Mouse (Mus musculus): ENCODE measurements around the gene Itga5.

Itga5 gene

DNA sequence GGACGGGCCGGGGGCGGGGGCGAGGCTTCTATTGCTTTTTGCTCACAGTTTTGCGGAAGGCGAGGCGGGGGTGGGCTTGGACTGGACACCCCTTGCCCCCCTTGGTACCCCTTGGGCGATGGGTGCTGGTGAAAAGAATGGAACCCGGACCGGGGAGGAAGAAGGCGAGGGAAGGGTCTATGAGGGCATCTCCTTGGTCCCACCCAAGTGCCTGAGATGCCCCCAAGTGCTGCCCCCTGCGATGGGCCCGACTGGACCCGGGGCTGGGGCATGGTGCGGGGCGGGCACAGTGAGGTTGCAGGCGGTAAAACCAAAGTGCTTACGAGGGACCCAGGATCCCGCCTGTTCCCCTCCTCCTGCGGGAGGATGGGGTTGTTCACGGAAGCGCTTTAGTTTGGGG, 52.4 kb downstream of the Itga5 start:
- in situ Hi-C loops (cut with MboI, MseI) = loop anchor here (5.0 to 25.0 kb wide), 2 partner anchors 62 to 577 kb away; no protein-coding TSS in a partner anchor

DNA sequence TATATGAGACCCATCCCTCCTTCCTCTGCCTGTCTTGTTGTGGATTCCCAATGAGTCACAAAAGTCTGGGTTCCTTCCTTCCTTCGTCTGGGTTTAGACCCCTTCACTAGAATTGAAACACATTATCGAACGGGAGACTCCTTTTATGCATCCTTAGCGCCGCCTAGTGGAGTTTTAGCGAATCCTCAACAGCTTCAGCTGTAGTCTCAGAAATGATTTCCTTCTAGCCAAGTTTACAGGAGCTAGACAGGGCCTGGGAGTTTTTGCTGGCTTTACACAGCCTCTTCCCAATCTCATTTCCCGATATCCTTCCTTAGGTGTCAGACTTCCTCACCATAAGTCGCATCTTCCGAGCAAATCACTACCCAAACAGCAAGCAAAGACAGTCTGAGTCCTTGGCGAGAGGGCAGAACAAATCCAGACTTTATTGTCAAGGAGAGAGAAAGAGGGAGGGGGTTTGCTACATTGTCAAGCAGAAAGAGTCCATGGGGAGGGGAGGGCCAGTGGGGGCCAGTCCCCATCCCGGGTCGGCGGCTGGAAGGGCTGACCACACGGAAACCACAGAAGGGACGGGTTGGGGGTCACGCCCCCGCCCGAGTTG, 53.0 kb downstream of the Itga5 start:
- in situ Hi-C loops (cut with MboI, MseI) = loop anchor here (5.0 to 25.0 kb wide), 2 partner anchors 61 to 576 kb away; no protein-coding TSS in a partner anchor

DNA sequence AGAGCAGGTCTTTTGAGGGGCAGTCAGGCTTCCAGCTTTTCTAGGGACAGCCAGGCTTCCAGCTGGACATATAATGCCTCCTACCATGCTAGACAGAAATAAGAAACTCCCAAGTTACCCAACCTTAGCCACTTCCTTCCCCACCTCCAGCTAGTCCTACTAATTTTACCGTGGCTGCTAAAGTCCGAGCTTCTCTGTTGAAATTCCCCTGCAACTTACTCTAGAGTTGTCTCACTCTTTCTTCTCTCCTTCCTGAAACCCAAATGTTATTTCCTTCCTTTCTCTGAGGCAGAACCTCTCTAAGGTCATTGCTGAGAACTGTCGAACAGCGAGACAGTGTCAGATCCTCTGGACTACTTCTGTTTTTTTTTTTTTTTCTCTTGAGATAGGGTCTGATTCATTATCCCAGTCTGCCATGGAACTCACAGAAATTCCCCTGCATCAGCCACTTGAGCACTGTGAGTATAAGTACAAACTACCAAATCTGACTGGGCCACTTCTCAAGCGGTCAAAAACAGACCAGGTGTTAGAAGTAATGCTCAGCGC, 56.1 kb downstream of the Itga5 start, which contains the start of gene Gpr84:
TSS of gene Gpr84 (minus strand) at position 248 of the 546 bp plus-strand sequence.
- in situ Hi-C loops (cut with MboI, MseI) = loop anchor here (5.0 to 25.0 kb wide), 2 partner anchors 58 to 573 kb away; no protein-coding TSS in a partner anchor

DNA sequence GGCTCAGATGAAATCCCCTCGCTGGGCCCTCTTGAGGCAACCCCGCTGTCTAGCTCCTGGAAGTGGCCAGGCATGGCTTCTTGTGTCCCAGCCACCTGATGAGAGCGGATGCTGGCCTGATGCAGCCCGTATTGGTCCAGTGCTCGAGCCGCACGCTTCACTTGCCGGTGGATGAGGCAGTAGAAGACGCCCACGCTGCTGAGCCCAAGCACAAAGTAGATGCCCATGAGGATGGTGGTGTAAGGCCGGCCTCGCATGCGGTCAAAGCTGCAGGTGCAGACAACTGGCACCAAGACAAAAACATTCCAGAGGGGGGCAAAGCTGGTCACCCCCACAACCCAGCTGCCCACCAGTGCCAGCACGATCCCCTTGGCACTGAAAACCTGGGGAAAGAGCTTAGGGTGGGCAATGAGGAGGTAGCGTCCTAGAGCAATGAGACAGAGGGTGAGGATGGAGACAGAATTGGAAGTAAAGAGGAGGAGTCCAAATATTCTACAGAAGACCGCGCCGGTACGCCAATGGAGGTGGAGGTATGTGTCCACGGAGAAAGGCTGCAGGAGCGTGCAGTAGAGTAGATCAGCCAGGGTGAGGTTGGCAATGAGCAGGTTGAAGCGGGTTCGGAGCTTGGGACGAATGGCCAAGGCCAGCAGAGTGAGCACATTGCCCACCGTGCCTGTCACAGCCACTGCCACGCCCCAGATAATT, 57.5 kb downstream of the Itga5 start:
- in situ Hi-C loops (cut with MboI, MseI) = loop anchor here (25.0 kb wide), 1 partner anchor 572 kb away; no protein-coding TSS in a partner anchor

DNA sequence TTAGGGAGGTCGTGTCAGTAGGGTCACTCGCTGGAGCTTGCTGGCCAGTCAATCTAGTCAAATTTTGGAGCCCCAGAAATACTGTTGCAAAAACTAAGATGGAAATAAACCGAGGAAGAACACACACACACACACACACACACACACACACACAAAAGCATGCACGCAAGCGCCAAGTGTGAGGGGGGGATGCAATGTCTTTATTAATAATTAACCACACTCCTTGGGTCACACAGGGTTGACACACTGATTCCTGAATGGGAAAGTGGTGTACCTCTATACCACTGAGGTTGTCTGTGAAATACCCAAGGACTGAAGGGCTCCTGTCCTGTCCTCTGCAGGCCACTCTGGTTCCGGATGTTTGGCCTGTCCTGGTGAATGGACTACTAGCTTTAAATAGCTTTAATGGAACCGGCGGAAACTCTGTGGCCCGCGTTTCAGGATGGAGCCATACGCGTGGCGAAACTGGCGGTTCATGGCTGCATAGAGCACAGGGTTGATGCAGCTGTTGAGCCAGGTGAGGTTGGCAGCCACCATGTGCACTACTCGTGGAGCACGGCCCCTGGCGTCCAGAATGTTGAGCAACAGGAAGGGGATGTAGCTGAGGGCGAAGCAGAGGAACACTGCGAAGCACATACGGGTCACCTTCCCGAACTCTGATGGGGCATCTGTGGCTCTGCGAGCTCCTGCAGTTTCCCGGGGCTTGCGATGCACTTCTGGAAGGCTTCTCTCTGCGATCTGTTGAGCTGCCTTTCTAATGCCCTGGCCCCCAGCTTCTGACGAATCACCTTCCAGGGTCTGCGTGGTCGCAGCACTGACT, 58.3 kb downstream of the Itga5 start:
- in situ Hi-C loops (cut with MboI, MseI) = loop anchor here (25.0 kb wide), 1 partner anchor 571 kb away; no protein-coding TSS in a partner anchor

DNA sequence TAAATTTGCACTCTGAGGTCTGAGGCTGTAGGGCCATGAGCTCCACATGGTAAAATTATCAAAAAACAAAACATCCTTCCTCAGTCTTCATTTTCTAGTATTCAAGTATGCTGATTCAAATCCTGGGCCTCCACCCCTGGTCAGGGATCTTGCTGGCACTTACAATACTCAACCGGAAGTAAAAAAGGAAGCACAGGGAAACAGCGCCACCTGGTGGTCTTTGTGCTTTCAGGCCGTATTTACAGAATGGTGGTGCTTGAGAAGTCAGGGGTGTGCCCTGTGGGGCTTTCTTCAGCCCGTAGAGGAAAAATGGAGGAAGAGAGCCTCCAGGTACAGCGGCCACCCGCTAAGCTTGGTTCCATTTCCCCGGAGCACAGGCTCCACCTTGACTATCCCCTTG, 59.4 kb downstream of the Itga5 start:
- in situ Hi-C loops (cut with MboI, MseI) = loop anchor here (25.0 kb wide), 1 partner anchor 570 kb away; no protein-coding TSS in a partner anchor

DNA sequence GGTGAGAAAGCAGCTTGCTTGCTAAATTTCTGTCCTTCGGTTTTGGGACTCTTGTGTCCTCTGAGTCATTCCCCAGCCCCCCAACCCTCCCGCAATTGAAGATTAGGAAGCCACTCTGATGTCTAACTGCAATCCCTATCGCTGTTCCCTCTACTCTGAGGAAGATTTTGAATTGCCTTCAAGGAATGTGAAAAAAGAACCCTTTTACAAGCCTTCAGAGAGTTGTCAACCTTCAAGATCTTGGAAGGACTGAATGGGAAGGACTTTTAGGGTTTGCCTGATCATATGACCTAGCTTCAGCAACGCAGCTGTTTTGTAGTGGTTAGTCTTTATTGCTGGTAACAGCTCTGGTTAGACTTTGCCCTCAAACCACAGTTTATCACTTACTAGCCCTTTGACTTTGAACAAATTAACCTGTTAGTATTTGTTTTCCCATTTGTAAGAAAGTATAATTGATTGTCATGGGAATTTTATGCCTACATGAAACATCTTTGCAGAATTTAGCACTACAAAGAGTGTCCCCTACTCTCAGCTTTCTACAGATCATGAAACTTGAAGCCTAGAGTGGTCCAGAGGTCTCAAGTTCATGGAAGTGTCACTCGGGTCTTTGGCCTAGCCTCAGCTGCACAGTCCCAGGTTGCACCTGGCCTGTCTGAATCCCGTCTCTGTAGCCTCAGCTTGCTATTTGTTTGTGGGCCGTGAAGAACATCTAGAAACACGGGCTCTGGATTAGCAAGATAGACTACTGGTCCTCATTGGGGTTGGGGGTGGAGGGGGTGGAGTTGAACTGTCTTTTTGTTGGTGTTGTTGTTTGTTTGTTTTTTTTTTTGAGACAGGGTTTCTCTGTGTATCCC, 60.5 kb downstream of the Itga5 start:
- in situ Hi-C loops (cut with MboI, MseI) = loop anchor here (25.0 kb wide), 1 partner anchor 569 kb away; no protein-coding TSS in a partner anchor

DNA sequence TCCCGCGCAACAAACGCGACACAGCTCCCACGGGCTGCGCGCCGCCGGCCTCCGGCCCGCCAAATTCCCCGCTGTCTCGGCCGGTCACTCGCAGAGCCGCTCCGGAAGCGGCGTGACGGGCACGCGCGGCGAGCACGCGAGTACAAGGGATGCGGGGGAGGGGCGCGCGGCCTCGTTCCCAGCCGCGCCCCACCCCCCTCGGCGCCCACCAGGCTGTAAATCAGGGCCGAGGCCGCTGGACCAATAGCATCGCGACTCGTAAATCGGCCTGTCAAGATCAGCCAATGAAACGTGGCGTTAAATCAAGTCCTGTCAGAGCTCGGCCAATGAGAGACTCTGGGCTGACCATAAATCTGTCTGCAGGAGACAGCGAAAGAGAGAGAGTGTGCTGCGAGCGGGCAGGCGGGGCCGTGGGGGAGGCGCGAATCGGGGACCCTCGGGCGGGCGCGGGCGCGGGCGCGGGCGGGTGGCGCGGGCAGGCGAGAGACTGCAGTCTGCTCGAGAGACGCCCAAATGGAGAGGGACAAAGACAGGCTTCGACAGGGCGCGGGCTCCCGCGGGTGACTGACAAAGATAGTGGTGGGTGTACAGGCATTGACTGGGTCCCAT, 61.4 kb downstream of the Itga5 start:
- in situ Hi-C loops (cut with MboI, MseI) = loop anchor here (25.0 kb wide), 1 partner anchor 568 kb away; no protein-coding TSS in a partner anchor

DNA sequence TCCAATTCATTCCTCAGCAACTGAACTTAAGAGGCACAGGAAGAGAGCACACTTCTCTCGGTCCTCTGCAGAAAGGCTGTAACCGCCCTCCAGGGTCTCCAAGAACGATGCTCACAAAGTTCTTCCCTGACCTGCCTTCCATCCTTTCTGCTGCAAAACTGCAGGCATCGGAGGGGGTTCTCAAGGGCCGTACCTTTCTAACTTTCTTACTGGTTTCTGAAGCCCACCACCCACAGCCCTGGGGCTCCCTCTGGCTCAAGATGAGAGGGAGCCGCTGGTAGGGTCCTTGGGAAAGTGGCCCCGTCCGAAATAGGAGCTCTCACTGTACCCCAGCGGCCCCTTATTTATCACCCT, 62.0 kb downstream of the Itga5 start:
- in situ Hi-C loops (cut with MboI, MseI) = loop anchor here (25.0 kb wide), 1 partner anchor 567 kb away; no protein-coding TSS in a partner anchor

DNA sequence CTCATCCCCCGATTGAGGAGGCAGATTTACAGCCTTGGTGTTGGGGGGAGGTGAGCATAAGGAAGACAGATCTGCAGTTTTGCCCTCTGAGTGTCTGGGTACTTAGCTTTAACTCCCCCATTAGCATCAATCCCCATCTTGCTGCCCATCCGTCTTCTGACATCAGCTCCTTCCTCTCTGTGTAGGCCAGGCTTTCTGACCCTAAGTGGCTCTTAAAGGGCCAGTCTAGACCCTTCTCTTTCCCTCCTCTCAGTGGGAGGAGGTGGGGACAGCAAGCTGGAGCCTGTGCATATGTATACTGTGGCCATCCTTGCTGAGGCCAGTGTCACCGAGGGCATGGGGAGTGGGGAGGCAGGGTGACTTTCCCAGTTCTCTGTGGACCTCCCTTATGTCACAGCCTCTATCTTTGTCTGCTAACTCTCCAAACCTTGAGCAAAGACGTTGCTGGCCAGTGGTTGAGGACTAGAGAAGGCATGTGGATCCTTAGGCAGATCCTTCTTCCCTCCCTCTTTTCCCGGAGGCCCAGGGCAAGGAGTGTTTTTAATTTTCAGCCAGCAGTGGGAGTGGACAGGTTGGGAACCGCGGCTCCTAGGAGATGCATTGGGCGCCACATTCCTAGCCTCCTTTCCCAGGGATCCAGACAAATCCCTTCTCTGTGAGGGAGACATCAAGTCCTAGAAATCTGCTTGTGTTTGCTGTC, 62.5 kb downstream of the Itga5 start:
- in situ Hi-C loops (cut with MboI, MseI) = loop anchor here (25.0 kb wide), 1 partner anchor 567 kb away; no protein-coding TSS in a partner anchor

DNA sequence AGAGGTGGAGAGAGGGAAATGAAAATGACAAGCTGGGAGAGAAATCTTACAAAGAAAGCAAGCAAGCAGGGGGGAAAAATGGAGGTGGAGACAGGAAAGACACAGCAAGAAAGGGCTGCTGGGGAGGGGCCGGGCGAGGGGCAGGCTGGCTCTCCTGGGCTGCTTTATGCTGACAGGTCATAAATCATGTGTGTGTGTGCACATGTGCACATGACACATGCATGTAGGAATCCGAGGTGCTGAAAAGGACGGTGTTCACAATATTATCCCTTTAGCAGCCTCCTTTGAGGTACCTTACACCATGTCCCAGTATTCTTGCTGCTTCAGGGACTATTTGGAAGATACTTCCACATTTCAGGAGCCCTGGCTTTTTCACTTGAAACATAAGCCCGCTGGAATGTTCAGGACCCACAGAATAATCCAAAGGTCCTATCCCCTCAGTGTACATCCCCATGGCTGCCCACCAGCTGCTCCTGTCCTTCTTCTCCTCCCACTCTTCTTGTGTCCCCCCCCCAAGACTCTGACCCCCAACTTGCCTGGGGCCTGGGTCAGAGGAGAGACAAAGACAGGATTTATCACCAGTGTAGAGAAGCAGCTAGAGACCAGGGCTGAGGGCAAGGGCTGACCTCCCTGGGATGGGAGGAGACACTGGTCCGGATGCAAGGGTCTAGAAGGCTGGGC, 64.1 kb downstream of the Itga5 start:
- in situ Hi-C loops (cut with MboI, MseI) = loop anchor here (25.0 kb wide), 1 partner anchor 565 kb away; no protein-coding TSS in a partner anchor

DNA sequence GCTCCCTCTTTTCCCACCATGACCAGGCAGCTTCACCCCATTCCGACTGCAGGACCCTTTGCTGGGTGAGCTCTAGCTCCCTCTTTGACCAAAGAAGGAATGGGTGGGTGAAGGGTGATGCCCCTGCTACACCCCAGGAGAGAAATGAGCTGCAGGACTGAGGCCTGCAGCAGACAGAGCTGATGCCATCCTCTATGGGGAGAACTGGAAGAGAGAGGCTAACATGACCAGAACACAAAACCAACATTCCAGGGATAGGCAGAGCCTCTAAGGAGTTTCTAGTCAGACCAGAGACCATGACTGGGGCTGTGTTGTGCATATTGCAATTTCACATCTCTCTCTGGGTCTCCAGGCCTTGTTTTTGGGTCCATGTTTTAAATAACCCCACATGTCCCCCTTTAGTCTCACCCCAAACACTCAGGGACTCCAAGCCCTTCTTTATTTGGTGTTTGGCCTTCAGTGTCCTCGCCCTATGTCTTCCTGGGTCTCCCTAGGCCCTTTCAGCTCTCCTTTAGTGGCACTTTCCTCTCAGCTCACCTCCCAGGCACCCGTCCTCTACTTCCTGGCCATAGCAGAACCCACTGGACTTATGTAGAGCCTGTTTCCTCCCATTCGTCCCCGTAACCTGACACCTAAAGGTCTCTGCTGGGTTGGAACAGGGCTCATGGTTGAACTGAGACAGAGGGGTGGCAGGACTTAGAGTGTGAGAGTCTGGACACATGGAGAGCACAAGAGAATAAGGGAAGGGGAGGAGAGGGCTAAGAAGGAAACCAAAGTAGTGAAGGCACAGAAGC, 64.8 kb downstream of the Itga5 start:
- in situ Hi-C loops (cut with MboI, MseI) = loop anchor here (25.0 kb wide), 1 partner anchor 564 kb away; no protein-coding TSS in a partner anchor

DNA sequence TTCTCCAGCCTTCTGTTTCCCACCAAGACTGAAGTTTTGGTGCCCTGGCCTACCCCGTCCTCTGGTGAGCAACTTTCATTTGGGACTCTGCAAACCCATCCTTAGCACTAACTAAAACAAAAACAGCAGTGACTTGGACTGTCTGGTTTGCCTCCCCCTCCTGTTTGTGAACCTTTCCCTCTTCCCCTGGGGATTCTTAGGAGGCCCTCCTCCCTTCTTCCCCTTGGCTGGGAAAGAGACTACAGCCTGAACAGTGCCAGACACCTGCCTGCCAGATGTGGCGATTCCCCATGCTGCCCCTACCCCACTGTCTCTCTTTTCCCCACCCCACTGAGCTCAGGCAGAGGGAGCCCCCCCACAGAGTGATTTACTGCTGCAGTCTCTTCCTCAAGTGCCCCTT, 65.5 kb downstream of the Itga5 start:
- in situ Hi-C loops (cut with MboI, MseI) = loop anchor here (25.0 kb wide), 1 partner anchor 564 kb away; no protein-coding TSS in a partner anchor

DNA sequence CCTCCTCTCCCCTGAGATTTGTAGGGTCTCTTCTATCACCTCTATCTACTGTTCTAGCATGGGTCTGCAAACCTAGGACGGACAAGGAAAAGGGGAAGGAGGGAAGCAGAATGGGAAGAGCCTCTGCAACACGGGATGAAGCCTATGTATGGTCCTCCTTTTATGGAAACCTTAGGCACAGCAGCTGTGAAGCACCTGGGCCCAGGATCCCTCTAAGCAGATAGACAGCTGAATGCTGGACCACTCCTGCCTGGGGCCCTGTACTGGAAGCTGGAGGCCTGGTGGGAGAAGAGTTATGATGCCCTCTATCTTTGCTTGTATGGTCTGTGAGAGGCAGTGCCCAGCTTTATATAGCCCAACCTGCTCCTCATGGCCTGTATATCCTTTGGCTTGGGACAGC, 66.0 kb downstream of the Itga5 start:
- in situ Hi-C loops (cut with MboI, MseI) = loop anchor here (25.0 kb wide), 1 partner anchor 563 kb away; no protein-coding TSS in a partner anchor

DNA sequence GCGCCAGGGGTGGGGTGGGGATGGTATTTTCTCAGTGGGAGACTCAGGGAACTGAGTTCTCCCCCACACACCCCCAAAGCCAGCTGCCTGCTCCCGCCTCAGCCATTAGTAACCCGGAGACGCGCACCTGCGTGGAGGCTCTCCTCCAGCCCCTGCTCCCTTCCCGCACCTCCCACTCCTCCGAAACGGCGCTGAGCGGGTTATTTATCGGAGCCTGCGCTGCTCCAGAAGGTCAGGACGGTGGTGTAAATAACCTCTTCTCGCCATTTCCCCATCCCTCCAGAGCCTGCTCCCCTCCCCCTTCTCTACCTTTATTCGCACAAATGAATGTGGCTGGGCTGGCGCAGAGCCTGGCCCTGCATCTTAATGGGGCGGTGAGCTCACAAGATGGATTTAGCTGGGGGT, 66.5 kb downstream of the Itga5 start:
- in situ Hi-C loops (cut with MboI, MseI) = loop anchor here (25.0 kb wide), 1 partner anchor 563 kb away; no protein-coding TSS in a partner anchor

DNA sequence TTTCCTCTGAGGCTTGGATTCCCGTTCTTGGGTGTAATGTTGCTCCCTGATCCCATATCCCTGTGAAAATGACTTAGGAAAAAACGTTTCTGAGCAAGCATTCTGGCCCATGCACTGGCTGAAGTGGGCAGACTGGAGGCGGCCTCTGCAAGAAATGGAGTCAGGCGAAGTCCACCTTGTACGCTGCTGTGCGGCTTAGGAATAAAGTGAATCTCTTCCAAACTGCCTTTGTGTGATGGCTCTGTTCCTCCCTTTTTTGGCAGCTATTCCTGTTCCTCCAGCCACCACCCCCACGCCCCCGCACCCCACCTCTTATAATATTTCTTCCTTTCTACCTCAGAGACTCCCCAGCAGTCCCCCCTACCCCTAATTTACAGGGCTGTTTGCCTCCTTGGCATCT, 66.9 kb downstream of the Itga5 start:
- in situ Hi-C loops (cut with MboI, MseI) = loop anchor here (5.0 to 25.0 kb wide), 2 partner anchors 112 to 562 kb away; no protein-coding TSS in a partner anchor

DNA sequence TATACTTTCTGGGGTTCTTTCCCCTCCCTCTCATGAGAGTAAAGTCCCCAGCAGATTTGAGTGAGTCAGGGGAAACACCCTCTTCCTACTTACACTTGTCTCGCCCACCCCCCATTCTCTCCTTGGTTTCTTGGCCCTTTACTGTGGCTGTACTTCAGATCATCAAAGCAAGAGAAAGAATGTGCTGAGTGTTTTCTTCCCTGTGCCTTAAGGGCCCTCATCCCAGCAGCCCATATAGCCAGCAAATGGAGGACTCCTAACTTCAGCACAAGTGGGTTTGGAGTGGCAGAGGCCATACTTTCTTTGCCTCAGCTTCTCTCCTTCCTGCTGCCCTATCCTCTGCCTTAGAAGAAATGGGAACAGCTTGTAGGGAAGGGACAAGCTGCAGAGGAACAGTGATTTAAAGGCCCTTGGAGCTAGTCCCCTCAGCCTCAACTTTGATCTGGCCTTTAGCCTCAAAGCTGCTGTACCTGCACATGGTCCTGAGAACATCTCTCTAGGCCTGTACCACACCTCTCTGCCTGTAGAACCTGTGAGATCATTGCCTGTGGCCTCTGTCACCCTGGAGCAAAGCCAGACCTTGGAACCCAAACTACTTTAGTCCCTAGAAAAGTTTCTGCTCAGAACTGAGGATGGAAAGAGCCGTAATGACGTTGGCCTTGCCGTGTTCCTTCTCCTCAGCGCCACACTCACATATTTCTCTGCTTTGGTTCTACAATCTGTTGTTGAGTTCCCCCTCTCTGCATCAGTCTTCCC, 67.5 kb downstream of the Itga5 start:
- in situ Hi-C loops (cut with MboI, MseI) = loop anchor here (5.0 kb wide), 1 partner anchor 112 kb away; no protein-coding TSS in a partner anchor
